Mouse (Mus musculus) heart, adult 2 months (tissue): ENCODE measurements around the gene Cyp1b1.
A peak's percentile ranks its signal among the peaks of the same experiment; 100 is the strongest.

Experiments used
- CTCF ChIP-seq: fragments of 200-600 bp; IDR thresholded peaks from 2 replicates; pipeline ENCODE4 v1.8.1; 2022; ENCODE audit warnings: antibody characterized with exemption, mild to moderate bottlenecking, moderate library complexity
- EP300 ChIP-seq: fragments of 200-500 bp; IDR thresholded peaks from 2 replicates; pipeline ENCODE4 v1.6.1; 2011; ENCODE audit warnings: low read depth, low read length, control low read depth; ENCODE audit not compliant: insufficient read depth

DNA sequence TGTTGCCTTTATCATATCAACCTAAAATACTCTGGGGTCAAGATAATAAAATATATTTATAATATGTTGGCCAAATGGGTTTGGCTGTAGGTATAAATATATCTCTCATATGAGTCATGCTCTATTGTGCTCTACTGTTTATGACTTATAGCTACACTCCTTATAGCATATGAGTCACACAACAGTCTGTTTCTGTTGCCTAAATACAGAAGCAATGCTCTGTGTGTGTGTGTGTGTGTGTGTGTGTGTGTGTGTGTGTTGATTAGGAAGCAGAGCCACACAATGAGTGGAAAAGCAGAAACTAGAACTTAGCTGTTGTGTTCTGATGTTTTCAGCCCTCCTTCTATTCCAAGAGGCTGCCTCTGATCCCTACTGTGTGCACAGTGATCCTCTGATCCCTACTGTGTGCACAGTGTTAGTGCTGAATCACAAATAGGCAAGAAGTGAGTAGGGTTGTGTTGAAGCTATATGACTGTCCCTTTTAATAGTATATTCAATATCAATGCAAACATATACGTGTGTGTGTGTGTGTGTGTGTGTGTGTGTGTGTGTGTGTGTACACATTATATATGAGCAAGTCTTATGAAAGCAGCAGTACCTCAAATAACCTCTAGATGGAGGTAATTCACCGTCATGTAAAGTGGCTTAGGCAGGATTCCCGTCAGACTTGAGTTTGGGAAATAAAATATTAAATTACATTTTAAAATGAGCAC lies 51.3 kb downstream of the Cyp1b1 start:
- TF ChIP-seq CTCF (peak; percentile 61), EP300 (no peak)
